Mouse (Mus musculus) spleen, adult 2 months (tissue): ENCODE results near the gene Cd19. TPM values are rescaled to one million over a fixed set of nuclear protein-coding genes. Genes with fewer than 3 reads are reported as not detected.

Experiments
- DNase-seq, 2 experiments: peaks; one replicate each; pipeline versions ENCODE4 v3.0.0 to v3.0.0-alpha.2; 2012 to 2021; ENCODE audit warnings: low spot score in 2 of 2, low read depth in 1 of 2
- H3K27ac ChIP-seq: fragments of 200-500 bp; 2 replicates; pipeline ENCODE4 v1.5.1; 2012; ENCODE audit warnings: low read length, inconsistent platforms; ENCODE audit not compliant: insufficient read depth
- H3K27me3 ChIP-seq: fragments of 200-500 bp; 2 replicates; pipeline ENCODE4 v1.6.1; 2012; ENCODE audit warnings: mild to moderate bottlenecking, moderate library complexity, low read length, inconsistent platforms; ENCODE audit not compliant: control insufficient read depth, insufficient read depth
- H3K36me3 ChIP-seq: fragments of 200-500 bp; 2 replicates; pipeline ENCODE4 v1.6.1; 2012; ENCODE audit warnings: mild to moderate bottlenecking, low read length, inconsistent platforms; ENCODE audit not compliant: control insufficient read depth, insufficient read depth
- H3K4me1 ChIP-seq: fragments of 200-500 bp; 2 replicates; pipeline ENCODE4 v1.6.1; 2011; ENCODE audit warnings: inconsistent platforms; ENCODE audit not compliant: control insufficient read depth, insufficient read depth, insufficient read length
- H3K4me3 ChIP-seq: fragments of 200-500 bp; 2 replicates; pipeline ENCODE4 v1.5.1; 2011; ENCODE audit warnings: mild to moderate bottlenecking, inconsistent platforms; ENCODE audit not compliant: insufficient read depth, insufficient read length; ENCODE audit errors: extremely low read depth
- CTCF ChIP-seq: fragments of 200-500 bp; IDR thresholded peaks from 2 replicates; pipeline ENCODE4 v1.5.1; 2011; ENCODE audit warnings: mild to moderate bottlenecking, inconsistent platforms; ENCODE audit not compliant: insufficient read depth, insufficient read length, insufficient replicate concordance; ENCODE audit errors: extremely low read depth
- POLR2A ChIP-seq: fragments of 200-500 bp; IDR thresholded peaks from 2 replicates; pipeline ENCODE4 v1.6.1; 2011; ENCODE audit warnings: low read depth, low read length, inconsistent platforms
- WGBS: fragments of 180-500 bp; shearing (Covaris S2); methylation state at CpG from one replicate; pipeline ENCODE4 v1.1.7; 2018; 5-methylcytosine and 5-hydroxymethylcytosine counted together
- polyA plus RNA-seq: library from polyadenylated mRNA; depleted of rRNA; stranded (reverse); fragments of >200 nt; gene quantifications from 2 replicates; pipeline ENCODE4 v1.2.3, GENCODE M21; 2012

Gene Cd19
- polyA plus RNA-seq, 1 experiment, result 290 TPM

DNA sequence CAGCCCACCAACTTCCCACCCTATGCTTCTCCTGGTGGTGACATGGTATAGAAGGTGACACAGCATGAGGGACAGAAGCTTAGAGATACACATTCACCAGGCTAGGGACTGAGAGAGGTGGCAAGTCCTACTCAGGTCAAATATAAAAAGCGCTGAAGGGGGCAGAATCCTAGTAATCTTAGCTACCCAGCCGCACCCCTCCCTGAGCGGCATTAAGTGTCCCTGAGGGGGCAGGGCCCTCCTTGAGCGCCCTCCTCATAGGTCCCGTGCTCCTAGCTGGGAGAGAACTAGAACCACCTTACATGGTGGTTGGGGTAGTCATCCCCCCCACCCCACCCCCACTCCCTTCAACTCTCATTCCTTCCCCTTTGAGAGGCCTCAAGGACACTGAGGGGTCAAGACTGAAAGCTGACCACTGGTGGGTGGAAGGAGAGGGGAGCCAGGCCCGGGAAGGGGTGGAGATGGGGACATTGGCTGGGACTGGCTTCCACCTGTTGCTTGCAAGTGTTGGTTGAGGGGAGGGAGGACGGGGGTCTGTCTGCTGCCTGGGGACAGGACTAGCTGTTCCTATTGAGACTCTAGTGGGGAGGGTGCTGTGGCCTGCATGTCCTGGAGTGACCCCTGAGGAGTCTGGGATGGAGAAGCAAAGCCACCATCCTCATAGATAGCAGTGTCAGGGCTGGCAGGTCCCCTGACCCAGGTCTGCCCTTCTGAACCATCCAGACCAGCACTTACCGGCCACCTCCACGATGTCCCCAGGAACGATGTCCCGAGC lies 44.3 kb upstream of the Cd19 start:
- no peak for DNase-seq
- H3K4me3 ChIP-seq, result no peak overlapping the region
- no peaks in the 10 kb centered on the region for H3K27me3 ChIP-seq
- H3K4me1 ChIP-seq, result no peaks in the 10 kb centered on the region
- no peak overlapping the region for H3K27ac ChIP-seq
- H3K36me3 ChIP-seq, result no peaks in the 10 kb centered on the region
- 91% methylated on average over 11 of the region's 11 CpGs for WGBS
- TF ChIP-seq POLR2A (no peak), CTCF (no peak)

- Histone ChIP-seq H3K27ac (no peak overlapping the region), H3K27me3 (no peaks in the 10 kb centered on the region), H3K4me1 (no peaks in the 10 kb centered on the region), H3K36me3 (no peaks in the 10 kb centered on the region), H3K4me3 (no peak overlapping the region)
- WGBS, result 87% methylated on average over 5 of the region's 5 CpGs
- TF ChIP-seq POLR2A (no peak), CTCF (no peak)
- no peak for DNase-seq
Measured at GRCm38 (mm10) chr7:126458225-126458624, 43.5 kb upstream of the Cd19 start.

- DNase-seq, result no peak
- no peak for TF ChIP-seq CTCF
- no peak for TF ChIP-seq POLR2A
- Histone ChIP-seq H3K36me3 (no peaks in the 10 kb centered on the region), H3K27me3 (no peaks in the 10 kb centered on the region), H3K4me1 (no peaks in the 10 kb centered on the region), H3K4me3 (no peak overlapping the region), H3K27ac (no peak overlapping the region)
- 68% methylated on average over 17 of the region's 17 CpGs for WGBS
Measured at GRCm38 (mm10) chr7:126456382-126457266, 41.9 kb upstream of the Cd19 start.

- no peak for DNase-seq
- WGBS, result 74% methylated on average over 2 of the region's 2 CpGs
- no peak for TF ChIP-seq CTCF
- no peaks in the 10 kb centered on the region for H3K36me3 ChIP-seq
- no peaks in the 10 kb centered on the region for H3K27me3 ChIP-seq
- no peaks in the 10 kb centered on the region for H3K4me1 ChIP-seq
- H3K27ac ChIP-seq, result no peak overlapping the region
- no peak overlapping the region for H3K4me3 ChIP-seq
Measured at GRCm38 (mm10) chr7:126455242-126455641, 40.6 kb upstream of the Cd19 start.

GRCm38 (mm10) chr7:126453861-126454260 lies 39.2 kb upstream of the Cd19 start:
- no peak overlapping the region for H3K4me3 ChIP-seq
- DNase-seq, result no peak
- WGBS, result 29% methylated on average over 7 of the region's 7 CpGs
- no peaks in the 10 kb centered on the region for H3K36me3 ChIP-seq
- H3K27me3 ChIP-seq, result no peaks in the 10 kb centered on the region
- no peaks in the 10 kb centered on the region for H3K4me1 ChIP-seq
- H3K27ac ChIP-seq, result no peak overlapping the region
- TF ChIP-seq POLR2A (no peak), CTCF (no peak)

- DNase-seq, result no peak
- Histone ChIP-seq H3K36me3 (peaks cover 3% of the 10 kb centered on the region; the same call in 1 of the 2 replicates), H3K27ac (no peak overlapping the region), H3K4me1 (no peaks in the 10 kb centered on the region), H3K4me3 (no peak overlapping the region), H3K27me3 (no peaks in the 10 kb centered on the region)
- TF ChIP-seq CTCF (no peak), POLR2A (no peak)
- 84% methylated on average over 3 of the region's 3 CpGs for WGBS
Measured at GRCm38 (mm10) chr7:126452244-126452643, 37.6 kb upstream of the Cd19 start.
